Mouse (Mus musculus) heart, adult 2 months (tissue): ENCODE results near the gene Adprm. TPM values are rescaled to one million over a fixed set of nuclear protein-coding genes. Genes with fewer than 3 reads are reported as not detected.

ENCODE experiments used
- DNase-seq, 2 experiments: peaks; one replicate each; pipeline ENCODE4 v3.0.0; 2021
- H3K27ac ChIP-seq: fragments of 200-600 bp; 2 replicates; pipeline ENCODE4 v1.8.1; 2022
- H3K27me3 ChIP-seq: fragments of 200-500 bp; 2 replicates; pipeline ENCODE4 v1.6.1; 2012; ENCODE audit warnings: mild to moderate bottlenecking, low read length, inconsistent platforms, mixed read lengths; ENCODE audit not compliant: control insufficient read depth, insufficient read depth
- H3K36me3 ChIP-seq: fragments of 200-500 bp; 2 replicates; pipeline ENCODE4 v1.6.1; 2012; ENCODE audit warnings: low read length, inconsistent platforms; ENCODE audit not compliant: control insufficient read depth, insufficient read depth
- H3K4me1 ChIP-seq: fragments of 200-500 bp; 2 replicates; pipeline ENCODE4 v1.6.1; 2011; ENCODE audit warnings: low read length; ENCODE audit not compliant: control insufficient read depth, insufficient read depth
- H3K4me3 ChIP-seq: fragments of 200-600 bp; 2 replicates; pipeline ENCODE4 v1.8.1; 2022
- H3K79me2 ChIP-seq: fragments of 200-500 bp; replicated peaks from 2 replicates; pipeline ENCODE4 v1.6.1; 2012; ENCODE audit warnings: mild to moderate bottlenecking, inconsistent platforms, low read length, moderate library complexity, mixed read lengths; ENCODE audit not compliant: control insufficient read depth, insufficient read depth
- H3K9ac ChIP-seq: fragments of 200-500 bp; 2 replicates; pipeline ENCODE4 v1.6.1; 2012; ENCODE audit warnings: low read depth, mild to moderate bottlenecking, control low read depth, inconsistent platforms, low read length, mixed read lengths
- CTCF ChIP-seq: fragments of 200-600 bp; IDR thresholded peaks from 2 replicates; pipeline ENCODE4 v1.8.1; 2022; ENCODE audit warnings: antibody characterized with exemption, mild to moderate bottlenecking, moderate library complexity
- EP300 ChIP-seq: fragments of 200-500 bp; IDR thresholded peaks from 2 replicates; pipeline ENCODE4 v1.6.1; 2011; ENCODE audit warnings: low read depth, low read length, control low read depth; ENCODE audit not compliant: insufficient read depth
- POLR2A ChIP-seq: fragments of 200-500 bp; IDR thresholded peaks from 2 replicates; pipeline ENCODE4 v1.6.1; 2011; ENCODE audit warnings: mild to moderate bottlenecking, low read depth, low read length, control low read depth; ENCODE audit not compliant: insufficient read depth
- WGBS: fragments of 180-500 bp; shearing (Covaris S2); methylation state at CpG from one replicate; pipeline ENCODE4 v1.1.7; 2018; 5-methylcytosine and 5-hydroxymethylcytosine counted together
- intact Hi-C: fragments of 180-260 bp; cut with DNase I; formaldehyde crosslinking; loops from one replicate; pipeline ENCODE4 v1.15.1; 2025
- polyA plus RNA-seq: library from polyadenylated mRNA; depleted of rRNA; stranded (reverse); fragments of >200 nt; gene quantifications from 2 replicates; pipeline ENCODE4 v1.2.3, GENCODE M21; 2012
- total RNA-seq, 2 experiments: library from RNA; stranded (reverse); gene quantifications; 2 replicates each; pipeline ENCODE4 v1.2.3; 2021

Adprm gene
- total and polyA plus RNA-seq, 3 experiments, result 9.8 to 14.6 (median 10.8) TPM

- no peak for DNase-seq
- Histone ChIP-seq H3K27ac (no peak overlapping the region), H3K36me3 (no peaks in the 10 kb centered on the region), H3K27me3 (no peaks in the 10 kb centered on the region), H3K4me1 (no peaks in the 10 kb centered on the region; the same call in 1 of the 2 replicates), H3K9ac (no peak overlapping the region), H3K79me2 (no peaks in the 10 kb centered on the region), H3K4me3 (no peak overlapping the region)
- WGBS, result 93% methylated on average over 4 of the region's 4 CpGs
- no peak for TF ChIP-seq POLR2A
- no peak for TF ChIP-seq EP300
- TF ChIP-seq CTCF, result no peak
- intact Hi-C loops, result no loop called here
Observed at GRCm38 (mm10) chr11:67008528-67008927, 43.9 kb downstream of the Adprm start.

GRCm38 (mm10) chr11:67007961-67008360 is 44.4 kb downstream of the Adprm start:
- no peak overlapping the region for H3K27ac ChIP-seq
- no peaks in the 10 kb centered on the region for H3K27me3 ChIP-seq
- intact Hi-C loops, result no loop called here
- TF ChIP-seq POLR2A, result no peak
- no peak for TF ChIP-seq EP300
- TF ChIP-seq CTCF, result no peak
- no peaks in the 10 kb centered on the region for H3K79me2 ChIP-seq
- no peak for DNase-seq
- no peaks in the 10 kb centered on the region for H3K36me3 ChIP-seq
- WGBS, result 74% methylated on average over 8 of the region's 8 CpGs
- H3K4me3 ChIP-seq, result no peak overlapping the region
- no peaks in the 10 kb centered on the region; the same call in 1 of the 2 replicates for H3K4me1 ChIP-seq
- no peak overlapping the region for H3K9ac ChIP-seq

DNA sequence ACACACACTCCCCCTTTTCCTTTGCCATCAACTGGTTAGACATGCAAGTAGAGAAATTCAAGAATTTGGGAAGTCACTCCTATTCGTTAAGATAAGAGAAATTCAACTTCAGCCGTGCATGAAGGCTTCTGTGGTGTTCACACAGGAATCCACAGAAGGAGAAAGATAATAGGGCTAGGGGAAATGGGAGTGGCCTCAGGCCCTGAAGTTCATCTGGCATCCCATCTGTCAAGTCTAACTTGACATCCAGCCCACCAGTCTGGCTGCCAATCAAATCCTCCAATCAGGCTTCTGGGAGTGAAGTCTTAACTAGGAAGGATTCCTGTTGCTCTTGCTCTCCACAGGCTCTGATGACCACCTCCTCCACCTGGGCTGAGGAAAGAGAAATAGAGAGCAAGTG is 49.5 kb downstream of the Adprm start:
- Histone ChIP-seq H3K79me2 (no peaks in the 10 kb centered on the region), H3K4me3 (no peak overlapping the region), H3K9ac (no peak overlapping the region), H3K27ac (no peak overlapping the region), H3K36me3 (no peaks in the 10 kb centered on the region), H3K27me3 (no peaks in the 10 kb centered on the region), H3K4me1 (peaks cover 3% of the 10 kb centered on the region)
- DNase-seq, result no peak
- TF ChIP-seq CTCF (no peak), POLR2A (no peak), EP300 (no peak)
- intact Hi-C loops, result no loop called here
- 32% methylated on average over 2 of the region's 2 CpGs for WGBS

DNA sequence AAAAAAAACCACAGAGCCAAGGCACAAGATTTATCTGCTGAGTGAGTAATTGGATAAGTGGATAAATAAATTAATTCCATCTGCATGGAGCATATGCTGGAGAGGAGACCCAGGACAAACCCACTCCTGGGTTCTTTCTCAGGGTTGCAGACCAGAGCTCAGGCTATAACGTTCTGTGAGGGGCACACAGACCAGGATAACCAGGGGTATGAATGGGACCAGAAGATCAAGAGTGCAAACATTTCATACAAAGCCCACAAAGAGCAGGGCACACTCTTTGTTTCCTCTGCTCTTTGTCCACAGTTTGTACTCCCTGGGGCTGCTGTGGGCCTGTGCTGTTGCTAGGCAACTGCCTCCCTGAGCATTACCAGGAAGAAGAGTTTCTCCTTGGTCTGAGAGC is 50.7 kb downstream of the Adprm start:
- Histone ChIP-seq H3K27ac (no peak overlapping the region), H3K27me3 (no peaks in the 10 kb centered on the region), H3K4me3 (no peak overlapping the region), H3K36me3 (no peaks in the 10 kb centered on the region), H3K79me2 (no peaks in the 10 kb centered on the region), H3K4me1 (peaks cover 3% of the 10 kb centered on the region), H3K9ac (no peak overlapping the region)
- intact Hi-C loops, result no loop called here
- 72% methylated on average over 1 of the region's 1 CpGs for WGBS
- DNase-seq, result no peak
- TF ChIP-seq CTCF, result no peak
- no peak for TF ChIP-seq POLR2A
- no peak for TF ChIP-seq EP300

- no peaks in the 10 kb centered on the region for H3K79me2 ChIP-seq
- no peak for DNase-seq
- H3K4me1 ChIP-seq, result peaks cover 3% of the 10 kb centered on the region
- no peaks in the 10 kb centered on the region for H3K27me3 ChIP-seq
- intact Hi-C loops, result no loop called here
- 69% methylated on average over 4 of the region's 4 CpGs for WGBS
- H3K36me3 ChIP-seq, result no peaks in the 10 kb centered on the region
- TF ChIP-seq POLR2A (no peak), EP300 (no peak), CTCF (no peak)
- no peak overlapping the region for H3K9ac ChIP-seq
- H3K27ac ChIP-seq, result no peak overlapping the region
- no peak overlapping the region for H3K4me3 ChIP-seq
Observed at GRCm38 (mm10) chr11:67000671-67001070, 51.7 kb downstream of the Adprm start.

GRCm38 (mm10) chr11:66998467-66999403 is 53.7 kb downstream of the Adprm start:
- 0 out of 2 replicates have a peak, but pooled peaks have one; percentile 19 for TF ChIP-seq EP300
- TF ChIP-seq POLR2A, result no peak
- DNase-seq, result peak; percentile 74 to 75
- Histone ChIP-seq H3K36me3 (no peaks in the 10 kb centered on the region), H3K4me3 (no peak overlapping the region), H3K9ac (no peak overlapping the region), H3K27ac (no peak overlapping the region; the same call in 1 of the 2 replicates), H3K27me3 (no peaks in the 10 kb centered on the region), H3K79me2 (no peaks in the 10 kb centered on the region), H3K4me1 (peaks cover 3% of the 10 kb centered on the region)
- intact Hi-C loops, result no loop called here
- WGBS, result 48% methylated on average over 14 of the region's 14 CpGs
